Mouse (Mus musculus) G1E (cell line): Measurements from ENCODE around the gene Ins2.

Experiments
- CTCF ChIP-seq: IDR thresholded peaks from 2 replicates; pipeline ENCODE4 v1.5.1; 2012; ENCODE audit warnings: low read depth, low read length, inconsistent platforms, mixed read lengths
- GATA1 ChIP-seq: IDR thresholded peaks from 2 replicates; pipeline ENCODE4 v1.6.1; 2012; ENCODE audit warnings: borderline replicate concordance, low read length, inconsistent platforms, mixed read lengths

GRCm38 (mm10) chr7:142736943-142737490, 6.2 kb downstream of the Ins2 start:
- TF ChIP-seq CTCF (peak; percentile 75), GATA1 (no peak)
